Mouse (Mus musculus): ENCODE measurements around the gene Reln.

The Reln gene

DNA sequence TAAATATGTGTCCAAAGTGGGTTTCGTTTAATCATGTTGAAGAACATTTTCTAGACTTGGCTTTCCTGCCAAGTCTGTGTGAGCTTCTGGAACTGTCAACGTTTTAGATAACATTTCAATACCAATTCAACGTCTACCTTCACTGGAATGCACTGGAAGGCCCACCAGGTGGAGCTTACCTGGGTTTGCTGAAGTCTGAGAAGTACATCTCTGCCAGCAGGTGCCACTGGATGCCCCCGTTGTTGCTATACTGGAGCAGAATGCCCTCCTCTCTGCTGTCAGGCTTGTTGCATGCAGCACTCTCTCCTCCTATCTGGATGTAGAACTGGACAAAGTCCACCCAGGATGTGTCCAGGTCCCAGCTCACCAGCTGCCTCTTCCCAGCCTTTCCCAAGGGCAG, 340.6 kb downstream of the Reln start:
- no peaks in the 10 kb centered on the region for H3K36me3 ChIP-seq (ENCODE audit: control insufficient read depth, insufficient read depth, low read length, poor library complexity, severe bottlenecking)
- no peak for DNase-seq (ENCODE audit: low read depth, low spot score)
- H3K27me3 ChIP-seq (ENCODE audit: control insufficient read depth, insufficient read depth, low read length, poor library complexity, severe bottlenecking) = no peaks in the 10 kb centered on the region

DNA sequence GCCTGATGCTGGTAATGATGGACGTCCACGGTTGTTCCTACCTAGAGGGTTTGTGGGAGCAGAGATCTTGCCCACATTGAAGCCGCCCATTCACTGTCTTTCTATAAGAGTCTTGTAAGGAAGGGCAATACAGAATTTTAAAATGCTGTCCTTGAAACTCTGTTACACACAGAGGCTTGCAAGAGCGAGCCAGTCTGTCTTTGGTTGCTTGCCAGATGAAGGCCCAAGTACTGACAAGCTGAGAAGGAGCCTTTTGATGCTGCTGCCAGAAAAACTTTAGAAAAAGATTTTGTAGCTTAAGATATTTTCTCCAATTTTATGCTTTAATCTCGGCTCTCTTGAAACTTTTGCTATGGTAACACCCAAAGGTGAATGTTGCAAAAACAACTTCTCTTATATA, 356.8 kb downstream of the Reln start:
- DNase-seq (ENCODE audit: low read depth, low spot score) = no peak
- Histone ChIP-seq H3K27me3 (ENCODE audit: control insufficient read depth, insufficient read depth, low read length, poor library complexity, severe bottlenecking) (no peaks in the 10 kb centered on the region), H3K36me3 (ENCODE audit: control insufficient read depth, insufficient read depth, low read length, poor library complexity, severe bottlenecking) (no peaks in the 10 kb centered on the region)

DNA sequence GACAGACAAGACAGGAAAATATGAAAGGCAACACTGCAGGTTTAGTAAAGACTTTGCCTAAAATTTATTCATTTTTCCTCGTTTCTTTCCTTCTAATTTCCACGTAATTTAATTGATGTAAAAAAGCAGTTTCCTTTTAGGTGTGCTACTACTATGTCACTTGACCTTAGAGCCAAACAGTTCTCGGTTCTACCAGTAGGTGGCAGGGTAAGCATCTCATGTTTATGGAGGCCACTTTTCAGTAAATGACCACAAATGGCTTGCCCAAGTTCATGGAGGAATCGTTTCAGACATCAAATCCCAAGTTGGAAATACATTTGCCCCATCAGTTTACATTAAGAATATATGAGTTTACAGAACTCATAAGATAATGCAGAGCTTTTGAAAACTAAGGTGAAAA, 358.2 kb downstream of the Reln start:
- DNase-seq (ENCODE audit: low read depth, low spot score) = peak; percentile 75
- Histone ChIP-seq H3K36me3 (ENCODE audit: control insufficient read depth, insufficient read depth, low read length, poor library complexity, severe bottlenecking) (no peaks in the 10 kb centered on the region), H3K27me3 (ENCODE audit: control insufficient read depth, insufficient read depth, low read length, poor library complexity, severe bottlenecking) (no peaks in the 10 kb centered on the region)

DNA sequence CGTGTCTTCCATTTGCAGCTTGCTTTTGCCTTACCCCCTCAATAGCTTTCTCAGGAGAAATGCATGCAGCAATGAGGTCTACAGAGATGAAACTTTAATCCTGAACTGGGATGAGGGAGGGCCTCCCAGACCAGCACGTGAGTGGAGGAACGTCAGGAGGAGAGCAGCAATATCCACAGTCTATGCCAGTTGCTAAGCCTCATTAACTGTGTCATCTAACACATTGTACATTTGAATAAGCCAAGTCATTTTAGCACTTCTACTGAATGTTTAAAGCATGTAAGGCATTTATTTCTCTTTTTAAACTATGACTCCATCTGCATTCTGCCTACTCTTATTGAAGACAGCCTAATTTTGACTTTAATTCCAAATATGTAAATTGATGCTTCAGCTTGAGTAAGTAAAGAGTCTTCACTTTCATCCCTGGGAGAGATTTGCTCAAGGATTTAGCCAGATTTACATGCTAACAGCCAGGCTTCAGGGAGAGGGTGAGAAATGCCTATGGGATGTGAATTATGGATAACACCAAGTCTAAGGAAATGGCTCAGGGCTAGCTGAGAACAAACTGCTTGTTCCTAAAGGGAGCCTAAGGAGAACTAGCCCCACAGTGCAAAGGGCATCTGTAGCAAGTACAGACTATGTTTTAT, 361.4 kb downstream of the Reln start:
- DNase-seq (ENCODE audit: low read depth, low spot score) = no peak
- H3K27me3 ChIP-seq (ENCODE audit: control insufficient read depth, insufficient read depth, low read length, poor library complexity, severe bottlenecking) = no peaks in the 10 kb centered on the region
- H3K36me3 ChIP-seq (ENCODE audit: control insufficient read depth, insufficient read depth, low read length, poor library complexity, severe bottlenecking) = no peaks in the 10 kb centered on the region

DNA sequence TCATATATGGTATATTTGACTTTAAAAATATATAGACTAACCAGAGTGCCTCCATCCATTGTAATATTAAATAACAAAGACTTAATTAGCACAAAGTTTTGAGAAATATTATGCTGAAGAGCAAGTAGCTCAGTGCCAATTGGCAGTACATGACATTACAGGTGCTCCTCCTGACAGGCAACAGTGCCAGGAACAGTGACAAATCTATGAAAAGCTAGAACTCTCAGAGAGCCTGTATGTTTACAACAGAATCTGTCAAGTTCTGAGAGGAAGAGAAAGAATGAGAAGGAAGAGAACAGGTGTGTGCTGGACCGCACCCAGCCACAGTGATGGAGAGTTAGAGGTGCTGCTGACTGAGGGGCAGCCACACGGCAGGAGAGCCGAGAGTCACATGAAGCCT, 363.3 kb downstream of the Reln start:
- H3K27me3 ChIP-seq (ENCODE audit: control insufficient read depth, insufficient read depth, low read length, poor library complexity, severe bottlenecking) = no peaks in the 10 kb centered on the region
- no peak for DNase-seq (ENCODE audit: low read depth, low spot score)
- no peaks in the 10 kb centered on the region for H3K36me3 ChIP-seq (ENCODE audit: control insufficient read depth, insufficient read depth, low read length, poor library complexity, severe bottlenecking)

DNA sequence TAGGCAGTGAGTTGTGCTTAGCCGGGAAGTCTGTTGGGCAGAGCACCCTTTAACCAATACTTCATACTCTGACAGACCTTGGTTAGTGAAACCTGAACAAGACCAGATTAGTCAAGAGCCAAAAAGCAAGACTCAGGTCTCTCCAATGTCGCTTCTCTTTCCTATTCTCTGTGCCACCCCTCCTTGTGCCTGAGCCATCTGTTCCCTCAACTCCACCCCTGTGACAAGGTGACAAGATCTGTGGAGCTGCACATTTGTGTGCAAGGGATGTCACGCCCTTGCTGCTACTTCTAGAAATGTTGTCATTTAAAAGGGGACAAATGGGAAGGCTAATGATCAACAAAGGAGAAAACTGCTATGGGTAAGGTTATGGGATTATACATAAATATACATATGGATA, 364.0 kb downstream of the Reln start:
- Histone ChIP-seq H3K36me3 (ENCODE audit: control insufficient read depth, insufficient read depth, low read length, poor library complexity, severe bottlenecking) (no peaks in the 10 kb centered on the region), H3K27me3 (ENCODE audit: control insufficient read depth, insufficient read depth, low read length, poor library complexity, severe bottlenecking) (no peaks in the 10 kb centered on the region)
- no peak for DNase-seq (ENCODE audit: low read depth, low spot score)

DNA sequence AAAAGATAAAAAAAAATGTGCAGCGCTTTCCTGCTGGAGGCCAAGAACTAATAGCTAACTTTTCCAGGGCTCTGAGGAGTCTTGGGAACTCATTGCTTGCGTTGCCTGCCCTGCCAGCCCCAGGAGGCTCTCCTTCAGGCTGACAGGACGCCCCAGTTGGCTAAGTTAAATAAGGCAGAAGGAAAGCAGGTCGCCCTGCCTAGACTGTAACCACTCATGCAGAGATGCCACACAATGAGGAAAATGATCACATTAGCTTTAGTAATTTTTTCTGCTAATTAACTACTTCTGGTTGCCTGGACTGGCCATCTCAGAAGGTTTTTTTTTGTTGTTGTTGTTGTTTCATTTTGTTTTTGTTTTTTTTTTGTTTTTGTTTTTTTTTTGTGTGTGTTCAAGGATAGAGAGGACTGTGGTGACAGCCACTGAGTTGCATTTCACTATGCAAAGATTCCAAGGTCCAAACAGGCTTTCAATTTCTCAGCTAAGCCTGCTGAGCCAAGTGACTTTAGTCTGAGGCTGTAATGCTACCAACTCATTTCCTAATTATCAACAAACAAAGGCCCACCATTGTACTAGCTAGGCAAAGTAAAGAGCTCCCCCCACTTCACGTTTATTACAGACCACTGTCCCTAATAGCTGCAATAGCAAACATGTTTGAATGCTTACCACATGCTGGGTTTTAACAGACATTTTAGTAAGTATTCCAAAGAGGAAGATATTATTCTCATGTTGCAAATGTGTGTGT, 371.1 kb downstream of the Reln start:
- H3K36me3 ChIP-seq (ENCODE audit: control insufficient read depth, insufficient read depth, low read length, poor library complexity, severe bottlenecking) = no peaks in the 10 kb centered on the region
- no peak for DNase-seq (ENCODE audit: low read depth, low spot score)

DNA sequence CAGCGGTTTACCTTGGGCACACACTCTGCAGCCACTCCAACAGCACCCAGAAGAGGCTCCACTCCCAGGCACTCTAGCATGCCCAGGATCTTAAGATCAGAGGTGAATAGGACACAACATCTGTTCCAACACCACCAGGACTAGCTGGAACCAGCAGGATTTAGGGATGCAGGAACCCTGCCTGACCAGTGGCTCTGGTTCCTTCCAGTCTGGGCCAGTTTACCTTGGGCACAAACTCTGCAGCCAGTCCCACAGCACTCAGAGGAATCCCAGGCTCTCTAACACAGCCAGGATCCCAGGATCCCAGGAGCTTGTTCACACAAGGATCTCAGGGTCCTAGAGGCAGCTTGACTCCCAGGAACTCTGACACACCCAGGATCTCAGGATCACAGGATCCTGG, 382.7 kb downstream of the Reln start:
- H3K27me3 ChIP-seq (ENCODE audit: control insufficient read depth, insufficient read depth, low read length, poor library complexity, severe bottlenecking) = no peaks in the 10 kb centered on the region
- H3K36me3 ChIP-seq (ENCODE audit: control insufficient read depth, insufficient read depth, low read length, poor library complexity, severe bottlenecking) = no peaks in the 10 kb centered on the region
- no peak for DNase-seq (ENCODE audit: low read depth, low spot score)

More for the DNA sequence above, 371.1 kb downstream of the Reln start:
- H3K27me3 ChIP-seq (ENCODE audit: control insufficient read depth, insufficient read depth, low read length, poor library complexity, severe bottlenecking) = no peaks in the 10 kb centered on the region

DNA sequence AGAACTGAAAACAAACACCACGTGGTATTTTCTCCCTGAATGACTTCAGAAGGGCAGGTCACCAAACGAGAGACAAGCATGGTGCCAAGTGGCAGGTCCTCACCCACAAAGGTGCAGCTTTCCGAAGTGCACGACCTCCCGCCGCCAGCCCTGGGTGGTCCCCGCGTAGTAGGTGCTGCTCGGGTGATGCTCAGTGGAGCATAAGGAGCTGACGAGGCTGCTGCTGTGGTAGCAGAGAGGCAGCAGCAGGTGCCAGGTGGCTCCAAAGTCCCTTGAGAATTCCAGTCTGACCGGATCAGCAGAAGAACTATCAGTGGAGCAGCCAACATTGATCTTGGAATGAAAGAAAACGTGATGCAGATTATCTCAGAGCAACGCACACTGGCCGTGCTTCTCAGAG, 384.4 kb downstream of the Reln start:
- DNase-seq (ENCODE audit: low read depth, low spot score) = no peak
- H3K27me3 ChIP-seq (ENCODE audit: control insufficient read depth, insufficient read depth, low read length, poor library complexity, severe bottlenecking) = no peaks in the 10 kb centered on the region
- no peaks in the 10 kb centered on the region for H3K36me3 ChIP-seq (ENCODE audit: control insufficient read depth, insufficient read depth, low read length, poor library complexity, severe bottlenecking)

DNA sequence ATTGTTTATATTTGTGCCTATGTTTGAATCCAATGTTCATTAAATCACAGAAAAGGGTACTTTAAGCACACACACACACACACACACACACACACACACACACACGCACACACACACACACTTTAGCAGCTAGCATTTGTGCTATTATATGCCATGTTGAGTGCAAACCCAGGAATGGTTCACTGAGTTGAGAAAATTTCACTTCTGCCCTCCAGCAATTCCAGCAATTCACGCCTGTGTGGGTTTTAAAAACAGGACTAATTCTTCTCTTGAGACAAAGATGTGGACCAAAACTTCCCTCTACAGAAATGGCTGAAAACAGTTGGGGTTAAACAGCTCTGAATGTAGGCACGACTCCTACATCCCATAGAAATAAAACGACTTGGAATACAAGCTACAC, 386.9 kb downstream of the Reln start:
- H3K36me3 ChIP-seq (ENCODE audit: control insufficient read depth, insufficient read depth, low read length, poor library complexity, severe bottlenecking) = no peaks in the 10 kb centered on the region
- H3K27me3 ChIP-seq (ENCODE audit: control insufficient read depth, insufficient read depth, low read length, poor library complexity, severe bottlenecking) = no peaks in the 10 kb centered on the region
- no peak for DNase-seq (ENCODE audit: low read depth, low spot score)

DNA sequence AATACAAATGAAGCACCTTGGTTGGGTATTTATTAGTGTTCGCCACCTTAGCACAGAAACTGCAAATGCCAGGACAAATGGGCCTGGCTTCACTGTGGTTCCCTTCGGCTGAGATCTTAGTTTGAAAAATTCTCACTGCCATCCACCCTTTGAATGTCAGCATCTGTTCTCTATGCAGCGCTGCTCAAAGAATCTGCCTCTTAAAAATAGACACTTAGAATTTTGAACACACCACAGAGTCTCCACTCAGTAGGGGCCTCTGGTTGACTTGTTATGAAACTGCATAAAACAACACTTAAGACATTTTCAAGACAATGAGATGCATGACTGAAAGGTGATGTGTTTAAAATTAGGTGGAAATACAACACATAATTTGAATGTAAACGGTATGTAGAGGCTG, 387.4 kb downstream of the Reln start:
- H3K27me3 ChIP-seq (ENCODE audit: control insufficient read depth, insufficient read depth, low read length, poor library complexity, severe bottlenecking) = no peaks in the 10 kb centered on the region
- no peak for DNase-seq (ENCODE audit: low read depth, low spot score)
- H3K36me3 ChIP-seq (ENCODE audit: control insufficient read depth, insufficient read depth, low read length, poor library complexity, severe bottlenecking) = no peaks in the 10 kb centered on the region

DNA sequence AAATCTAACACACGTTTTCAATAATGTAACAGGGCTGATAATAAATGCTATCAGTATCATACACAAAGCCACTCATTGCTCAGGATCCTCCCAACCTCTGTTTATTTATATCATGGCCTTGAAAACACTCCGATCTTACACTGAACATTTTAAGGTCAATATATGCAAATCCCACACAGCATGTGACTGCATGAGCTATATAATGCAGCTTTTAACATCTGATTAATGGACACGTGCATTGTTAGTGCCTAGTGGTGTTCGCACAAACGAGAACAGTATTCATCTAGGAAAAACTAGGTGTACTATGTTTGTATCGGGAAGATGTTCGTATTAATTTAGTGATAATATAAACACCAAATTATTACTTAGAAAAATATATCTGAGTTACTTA, 395.0 kb downstream of the Reln start:
- Histone ChIP-seq H3K27me3 (ENCODE audit: control insufficient read depth, insufficient read depth, low read length, poor library complexity, severe bottlenecking) (no peaks in the 10 kb centered on the region), H3K36me3 (ENCODE audit: control insufficient read depth, insufficient read depth, low read length, poor library complexity, severe bottlenecking) (no peaks in the 10 kb centered on the region)
- no peak for DNase-seq (ENCODE audit: low read depth, low spot score)

DNA sequence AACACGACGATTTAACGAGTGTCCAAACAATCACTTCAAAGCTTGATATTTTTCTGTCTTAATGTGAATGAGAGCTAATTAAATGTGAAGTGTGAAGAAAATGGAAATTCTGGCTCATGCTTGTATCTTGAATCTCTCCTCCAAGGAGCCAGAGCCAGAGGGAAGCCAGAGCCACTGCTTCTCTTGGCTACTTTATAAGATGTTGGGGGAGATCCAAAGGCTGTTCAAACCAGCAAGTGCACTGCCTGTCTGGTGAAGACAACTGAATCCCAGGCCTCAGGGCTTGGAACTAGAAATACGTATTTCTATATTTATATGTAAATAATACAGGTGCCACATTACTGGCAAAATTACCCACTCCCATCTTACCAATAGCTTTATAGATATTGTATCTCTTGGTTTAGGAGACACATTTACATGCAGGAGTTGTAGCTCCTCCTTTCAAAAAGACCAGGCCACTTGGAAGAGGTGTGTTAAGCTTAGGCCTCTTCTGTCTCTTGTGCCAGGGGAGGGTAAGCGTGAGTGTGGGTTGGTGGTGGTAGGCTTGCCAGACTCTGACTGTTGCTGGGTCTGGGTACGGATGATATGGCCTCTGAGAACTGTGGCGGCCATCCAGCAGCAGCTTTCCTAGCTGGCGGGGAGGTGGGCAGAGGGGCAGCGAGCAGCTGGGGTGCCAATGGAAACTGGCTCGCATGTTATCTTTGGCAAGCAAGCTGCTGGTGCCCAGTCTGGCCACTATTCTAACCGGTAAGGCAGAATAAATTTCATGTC, 395.6 kb downstream of the Reln start:
- Histone ChIP-seq H3K27me3 (ENCODE audit: control insufficient read depth, insufficient read depth, low read length, poor library complexity, severe bottlenecking) (no peaks in the 10 kb centered on the region), H3K36me3 (ENCODE audit: control insufficient read depth, insufficient read depth, low read length, poor library complexity, severe bottlenecking) (no peaks in the 10 kb centered on the region)
- DNase-seq (ENCODE audit: low read depth, low spot score) = no peak

DNA sequence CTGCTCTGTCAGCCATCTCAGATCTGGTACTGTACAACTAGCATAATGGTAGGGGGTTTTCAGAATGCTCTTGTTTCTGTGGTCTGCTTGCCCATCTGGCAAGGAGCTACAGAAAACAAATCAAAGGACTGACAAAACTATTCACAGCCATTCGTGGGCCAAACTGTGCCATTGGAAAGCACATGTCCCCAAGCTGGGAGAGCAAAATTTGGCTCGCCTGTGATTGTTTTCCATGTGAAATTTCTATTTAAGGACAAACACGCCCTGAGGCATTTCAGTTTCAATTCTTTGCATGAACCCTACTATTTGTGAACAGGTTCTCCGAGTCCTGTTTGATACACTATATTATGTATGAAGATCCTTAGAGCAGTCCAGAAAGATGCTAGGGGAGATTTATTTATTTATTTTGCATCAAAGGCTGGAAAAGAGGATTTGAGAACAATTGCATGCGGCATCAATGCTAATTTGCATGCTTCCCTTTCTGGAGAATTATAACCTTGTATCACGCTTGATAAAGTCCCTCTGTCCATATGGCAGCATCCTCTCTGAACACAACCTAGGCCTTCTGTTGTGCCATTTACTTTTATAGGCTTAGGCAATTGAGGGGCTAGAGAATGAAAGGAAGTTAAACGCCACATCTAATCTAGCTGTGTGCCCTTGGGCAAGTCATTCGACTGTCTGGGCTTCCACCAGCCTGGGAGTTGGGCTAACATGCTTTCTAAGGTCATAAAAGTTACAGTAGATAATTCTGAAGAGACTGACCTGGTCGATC, 396.7 kb downstream of the Reln start:
- H3K36me3 ChIP-seq (ENCODE audit: control insufficient read depth, insufficient read depth, low read length, poor library complexity, severe bottlenecking) = no peaks in the 10 kb centered on the region
- no peak for DNase-seq (ENCODE audit: low read depth, low spot score)
- no peaks in the 10 kb centered on the region for H3K27me3 ChIP-seq (ENCODE audit: control insufficient read depth, insufficient read depth, low read length, poor library complexity, severe bottlenecking)

DNA sequence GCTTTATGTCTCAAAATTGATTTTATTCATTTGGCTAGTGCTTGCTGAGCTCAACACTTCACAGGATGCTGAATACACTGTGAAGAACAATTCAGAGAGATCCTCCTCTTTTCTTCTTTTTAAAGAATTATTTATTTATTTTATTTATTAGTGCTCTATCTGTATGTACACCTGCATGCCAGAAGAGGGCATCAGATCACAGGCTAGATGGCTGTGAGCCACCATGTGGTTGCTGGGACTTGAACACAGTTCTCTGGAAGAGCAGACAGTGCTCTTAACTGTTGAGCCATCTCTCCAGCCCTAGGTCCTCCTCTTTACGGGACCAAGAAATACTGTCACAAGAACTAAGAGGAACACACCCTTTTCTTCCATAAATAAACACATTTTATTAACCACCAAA, 399.9 kb downstream of the Reln start:
- Histone ChIP-seq H3K36me3 (ENCODE audit: control insufficient read depth, insufficient read depth, low read length, poor library complexity, severe bottlenecking) (no peaks in the 10 kb centered on the region), H3K27me3 (ENCODE audit: control insufficient read depth, insufficient read depth, low read length, poor library complexity, severe bottlenecking) (no peaks in the 10 kb centered on the region)
- no peak for DNase-seq (ENCODE audit: low read depth, low spot score)
